Comparison of ENCODE assay signal across 9 mouse cellular contexts in genomic region chr2:30242509-30242908, GRCm38 (mm10). TPM values are rescaled to one million over a fixed set of nuclear protein-coding genes. Genes with fewer than 3 reads are reported as not detected.
DNase-seq lines count a peak whose midpoint lies in the region; ATAC-seq and TF ChIP-seq lines count a peak whose summit lies in the region.
"Had no signal": no experiment of that assay in that cellular context is flagged by ENCODE, and none has a peak within 500 bp of the region (broad histone marks: within the 10 kb centered on the region; RNA-seq: fewer than 3 reads in every experiment).

No protein-coding gene starts in this region.

- no peak for TF ChIP-seq POLR2A in thymus, adult 2 months (IDR thresholded peaks at IDR 0.05; ENCODE audit: control insufficient read depth, extremely low read depth, insufficient read depth, low read length, poor library complexity)

- no peaks in the 10 kb centered on the region for H3K27me3 ChIP-seq in hindbrain, embryonic 10.5 days (ENCODE audit: insufficient read depth, poor library complexity, severe bottlenecking)
- H3K27me3 ChIP-seq in hindbrain, embryonic 13.5 days = no peaks in the 10 kb centered on the region
- no peaks in the 10 kb centered on the region for H3K27me3 ChIP-seq in lung, postnatal 0 days (replicated peaks; ENCODE audit: insufficient read depth, low read length)
- H3K27me3 ChIP-seq in thymus, adult 2 months (ENCODE audit: control insufficient read depth, insufficient read depth, low read length) = no peaks in the 10 kb centered on the region
- H3K27me3 ChIP-seq: CH12.LX had no signal

- no peak overlapping the region for H3K4me2 ChIP-seq in hindbrain, embryonic 13.5 days
- no peak overlapping the region for H3K4me2 ChIP-seq in lung, postnatal 0 days (replicated peaks; ENCODE audit: low read depth, low read length)

- no peak for TF ChIP-seq CTCF in lung, postnatal 0 days (IDR thresholded peaks at IDR 0.05)
- TF ChIP-seq CTCF in thymus, adult 2 months (IDR thresholded peaks at IDR 0.05; ENCODE audit: borderline replicate concordance, control insufficient read depth, extremely low read depth, insufficient read depth, low read length, poor library complexity) = no peak

- 34% methylated on average over 4 of the region's 4 CpGs for WGBS in hindbrain, embryonic 10.5 days
- WGBS in hindbrain, embryonic 13.5 days = 36% methylated on average over 4 of the region's 4 CpGs
- WGBS in lung, postnatal 0 days = 31% methylated on average over 4 of the region's 4 CpGs
- 80% methylated on average over 4 of the region's 4 CpGs for WGBS in thymus, adult 2 months

- peaks cover 85% of the 10 kb centered on the region for H3K36me3 ChIP-seq in hindbrain, embryonic 10.5 days
- H3K36me3 ChIP-seq in hindbrain, embryonic 13.5 days = peaks cover 62% of the 10 kb centered on the region
- H3K36me3 ChIP-seq in lung, postnatal 0 days (ENCODE audit: insufficient read depth, low read length) = peaks cover 25% of the 10 kb centered on the region; the same call in 1 of the 2 replicates
- H3K36me3 ChIP-seq in thymus, adult 2 months (ENCODE audit: control insufficient read depth, insufficient read depth, low read length) = peaks cover 25% of the 10 kb centered on the region

- peak; percentile 42 for DNase-seq in hindbrain, embryonic 10.5 days (ENCODE audit: low spot score)
- DNase-seq in adrenal gland, postnatal 14 days = peak; percentile 86
- DNase-seq in gastrocnemius, postnatal 14 days = peak; percentile 40
- peak; percentile 77 for DNase-seq in kidney, adult 18-20 months
- DNase-seq in lung, postnatal 0 days (ENCODE audit: low spot score) = peak; percentile 83
- DNase-seq in layer of hippocampus, postnatal 10 days (ENCODE audit: low spot score in 2 of 2) = no peak
- DNase-seq in thymus, adult 2 months = no peak

- no peak overlapping the region for H3K27ac ChIP-seq in hindbrain, embryonic 10.5 days
- no peak overlapping the region for H3K27ac ChIP-seq in hindbrain, embryonic 13.5 days
- H3K27ac ChIP-seq in lung, postnatal 0 days (ENCODE audit: low read length) = peak overlapping the region; percentile 66
- H3K27ac ChIP-seq in thymus, adult 2 months (ENCODE audit: control insufficient read depth, insufficient read depth, low read length) = no peak overlapping the region

- H3K9ac ChIP-seq in hindbrain, embryonic 13.5 days = no peak overlapping the region
- no peak overlapping the region for H3K9ac ChIP-seq in lung, postnatal 0 days (replicated peaks; ENCODE audit: low read depth)

- no peak for ATAC-seq in hindbrain, embryonic 13.5 days (ENCODE audit: low FRiP score)
- ATAC-seq in lung, postnatal 0 days = peak; percentile 71

- peak; percentile 94 for TF ChIP-seq EP300 in lung, postnatal 0 days (IDR thresholded peaks at IDR 0.05)

- intact Hi-C loops in gastrocnemius, postnatal 14 days (cut with DNase I; ENCODE audit: low total_unique reads) = no loop called here

- H3K4me3 ChIP-seq in hindbrain, embryonic 10.5 days = no peak overlapping the region; the same call in 1 of the 2 replicates
- H3K4me3 ChIP-seq in hindbrain, embryonic 13.5 days = no peak overlapping the region
- no peak overlapping the region for H3K4me3 ChIP-seq in lung, postnatal 0 days (ENCODE audit: low read depth, low read length)
- H3K4me3 ChIP-seq in thymus, adult 2 months (ENCODE audit: control insufficient read depth, insufficient read depth, low read length) = no peak overlapping the region

- H3K9me3 ChIP-seq in hindbrain, embryonic 10.5 days = no peaks in the 10 kb centered on the region
- H3K9me3 ChIP-seq in hindbrain, embryonic 13.5 days = no peaks in the 10 kb centered on the region
- H3K9me3 ChIP-seq in lung, postnatal 0 days (ENCODE audit: low read length) = no peaks in the 10 kb centered on the region

- peaks cover 50% of the 10 kb centered on the region for H3K4me1 ChIP-seq in hindbrain, embryonic 10.5 days (replicated peaks)
- peaks cover 55% of the 10 kb centered on the region for H3K4me1 ChIP-seq in hindbrain, embryonic 13.5 days (replicated peaks)
- peaks cover 23% of the 10 kb centered on the region; the same call in 1 of the 2 replicates for H3K4me1 ChIP-seq in lung, postnatal 0 days (ENCODE audit: insufficient read depth, low read depth, low read length)
- H3K4me1 ChIP-seq in thymus, adult 2 months (replicated peaks; ENCODE audit: control insufficient read depth, insufficient read depth, low read length) = peaks cover 45% of the 10 kb centered on the region

RNA-seq across cellular contexts. Expression of gene Gm28035, which starts 2.1 kb away (rescaled TPM):
- polyA plus RNA-seq in hindbrain, embryonic 10.5 days (2016; fragmentation: Nextera tagmentation; extraction: Ambion mirVana) = 0.10 TPM in 1 of 2 replicates, not detected in the other
- polyA plus RNA-seq in hindbrain, embryonic 13.5 days (2015; fragmentation: Nextera tagmentation; extraction: Ambion mirVana) = 0.10 and 0.36 TPM in 2 replicates
- 0.63 and 1.7 TPM in 2 replicates for total RNA-seq in adrenal gland, postnatal 14 days (2021)
- 1 to 10 TPM in 1 of 2 experiments, under 1 TPM in 1; 0.59 to 1.7 TPM for total RNA-seq in gastrocnemius, postnatal 14 days (2021)
- 0.12 and 0.21 TPM in 2 replicates for polyA plus RNA-seq in lung, postnatal 0 days (2015; fragmentation: Nextera tagmentation; extraction: Ambion mirVana)
- 1 to 10 TPM; 5.8 to 7.2 TPM for total RNA-seq in layer of hippocampus, postnatal 10 days (2021)
- polyA plus RNA-seq in thymus, adult 2 months (2012; rRNA removed) = 14.8 and 15.5 TPM in 2 replicates

RNA-seq across cellular contexts. Expression of gene Lrrc8a, which starts 5.0 kb away (rescaled TPM):
- 38.3 and 43.4 TPM in 2 replicates for polyA plus RNA-seq in hindbrain, embryonic 10.5 days (2016; fragmentation: Nextera tagmentation; extraction: Ambion mirVana)
- polyA plus RNA-seq in hindbrain, embryonic 13.5 days (2015; fragmentation: Nextera tagmentation; extraction: Ambion mirVana) = 59.8 TPM in 2 replicates
- 57.7 and 60.3 TPM in 2 replicates for total RNA-seq in adrenal gland, postnatal 14 days (2021)
- 10 to 100 TPM; 19.3 to 30.1 TPM for total RNA-seq in gastrocnemius, postnatal 14 days (2021)
- 58.2 and 68.8 TPM in 2 replicates for polyA plus RNA-seq in lung, postnatal 0 days (2015; fragmentation: Nextera tagmentation; extraction: Ambion mirVana)
- 10 to 100 TPM; 54.0 to 55.9 TPM for total RNA-seq in layer of hippocampus, postnatal 10 days (2021)
- polyA plus RNA-seq in thymus, adult 2 months (2012; rRNA removed) = 27.3 and 31.0 TPM in 2 replicates

RNA-seq across cellular contexts. Expression of gene Phyhd1, which starts 23.5 kb away (rescaled TPM):
- polyA plus RNA-seq in hindbrain, embryonic 10.5 days (2016; fragmentation: Nextera tagmentation; extraction: Ambion mirVana) = 3.1 and 5.5 TPM in 2 replicates
- polyA plus RNA-seq in hindbrain, embryonic 13.5 days (2015; fragmentation: Nextera tagmentation; extraction: Ambion mirVana) = 6.5 and 8.3 TPM in 2 replicates
- 19.8 and 20.4 TPM in 2 replicates for total RNA-seq in adrenal gland, postnatal 14 days (2021)
- total RNA-seq in gastrocnemius, postnatal 14 days (2021) = 10 to 100 TPM; 11.0 to 14.3 TPM
- 9.5 and 13.4 TPM in 2 replicates for polyA plus RNA-seq in lung, postnatal 0 days (2015; fragmentation: Nextera tagmentation; extraction: Ambion mirVana)
- 10 to 100 TPM; 16.9 to 19.2 TPM for total RNA-seq in layer of hippocampus, postnatal 10 days (2021)
- 10.7 and 18.1 TPM in 2 replicates for polyA plus RNA-seq in thymus, adult 2 months (2012; rRNA removed)

RNA-seq across cellular contexts. Expression of gene Kyat1, which starts 36.9 kb away (rescaled TPM):
- polyA plus RNA-seq in hindbrain, embryonic 10.5 days (2016; fragmentation: Nextera tagmentation; extraction: Ambion mirVana) = 9.0 and 11.4 TPM in 2 replicates
- 14.5 and 14.8 TPM in 2 replicates for polyA plus RNA-seq in hindbrain, embryonic 13.5 days (2015; fragmentation: Nextera tagmentation; extraction: Ambion mirVana)
- total RNA-seq in adrenal gland, postnatal 14 days (2021) = 29.1 and 29.3 TPM in 2 replicates
- total RNA-seq in gastrocnemius, postnatal 14 days (2021) = 10 to 100 TPM; 20.4 to 23.4 TPM
- polyA plus RNA-seq in lung, postnatal 0 days (2015; fragmentation: Nextera tagmentation; extraction: Ambion mirVana) = 12.7 and 17.1 TPM in 2 replicates
- 10 to 100 TPM; 16.4 to 17.6 TPM for total RNA-seq in layer of hippocampus, postnatal 10 days (2021)
- polyA plus RNA-seq in thymus, adult 2 months (2012; rRNA removed) = 32.3 and 35.3 TPM in 2 replicates

RNA-seq across cellular contexts. Expression of gene Gm28038, which starts 38.3 kb away (rescaled TPM):
- polyA plus RNA-seq in hindbrain, embryonic 10.5 days (2016; fragmentation: Nextera tagmentation; extraction: Ambion mirVana) = not detected in 2 replicates
- polyA plus RNA-seq in hindbrain, embryonic 13.5 days (2015; fragmentation: Nextera tagmentation; extraction: Ambion mirVana) = not detected in 2 replicates
- total RNA-seq in adrenal gland, postnatal 14 days (2021) = not detected in 2 replicates
- total RNA-seq in gastrocnemius, postnatal 14 days (2021) = under 1 TPM in 1 of 2 experiments, not detected in 1; 0.90 TPM
- not detected in 2 replicates for polyA plus RNA-seq in lung, postnatal 0 days (2015; fragmentation: Nextera tagmentation; extraction: Ambion mirVana)
- total RNA-seq in layer of hippocampus, postnatal 10 days (2021) = not detected
- not detected in 2 replicates for polyA plus RNA-seq in thymus, adult 2 months (2012; rRNA removed)
- total RNA-seq: CH12.LX had no signal

Comparison
In these comparisons a context has a peak if more than half of its experiments do, and no peak if none do; other contexts are left out.
1. DNase-seq: peak in hindbrain, embryonic 10.5 days (single experiment), adrenal gland, postnatal 14 days (single experiment), gastrocnemius, postnatal 14 days (single experiment), kidney, adult 18-20 months (single experiment) and lung, postnatal 0 days (single experiment); none in layer of hippocampus, postnatal 10 days (0 of 2) and thymus, adult 2 months (single experiment).
2. RNA of gene Gm28035, which starts 2.1 kb away (polyA plus RNA-seq): 14.8 to 15.5 TPM in thymus, adult 2 months; 0.10 to 0.36 TPM in hindbrain, embryonic 13.5 days, 0.12 to 0.21 TPM in lung, postnatal 0 days and 0.10 TPM in hindbrain, embryonic 10.5 days; every median in the first group is over 10 times any median in the second.